Mouse (Mus musculus) embryonic fibroblast, embryonic 13.5 days (primary cell): ENCODE results near the gene Olfr1170.

ENCODE experiments used
- CTCF ChIP-seq: IDR thresholded peaks from 2 replicates; pipeline ENCODE4 v1.5.1; 2011; ENCODE audit warnings: mild to moderate bottlenecking, control low read depth, low read length, moderate library complexity, borderline replicate concordance; ENCODE audit not compliant: insufficient read depth
- POLR2A ChIP-seq: IDR thresholded peaks from 2 replicates; pipeline ENCODE4 v1.6.1; 2011; ENCODE audit warnings: low read depth, mild to moderate bottlenecking, control low read depth, low read length, moderate library complexity

- TF ChIP-seq CTCF, result no peak
- TF ChIP-seq POLR2A, result no peak
These were observed 46.6 kb downstream of the Olfr1170 start, which contains the start of gene Olfr1168 for GRCm38 (mm10) chr2:88181580-88181979.
